ENCODE assay signal across 25 mouse cellular contexts in the genomic region with DNA sequence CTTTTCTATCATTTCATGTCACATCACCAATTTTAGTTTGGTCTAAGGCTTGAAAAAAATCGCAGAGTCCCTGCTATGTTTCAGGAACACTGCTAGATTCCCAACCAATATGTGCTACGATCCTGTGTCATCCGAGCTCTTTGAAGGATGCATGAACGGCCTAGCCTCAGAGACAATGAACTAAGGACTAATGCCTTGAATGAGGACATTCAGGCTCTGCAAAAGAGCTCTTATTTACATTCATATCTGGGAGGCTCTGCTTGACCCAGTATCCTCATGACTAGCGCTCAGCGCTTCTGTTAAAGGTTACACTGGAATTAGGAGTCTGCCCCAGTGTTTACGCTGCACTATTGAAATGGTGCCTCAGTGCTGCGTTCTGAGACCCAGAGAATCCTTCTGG.
"Had no signal": no experiment of that assay in that cellular context is flagged by ENCODE, and none has a peak within 500 bp of the region (broad histone marks: within the 10 kb centered on the region; RNA-seq: fewer than 3 reads in every experiment).

No protein-coding gene starts in this region.

- H3K9ac ChIP-seq: heart, embryonic 12.5 days; hindbrain, embryonic 12.5 days; hindbrain, embryonic 14.5 days; kidney, embryonic 15.5 days; limb, embryonic 12.5 days had no signal

- H3K36me3 ChIP-seq: heart, embryonic 10.5 days; heart, embryonic 12.5 days; hindbrain, embryonic 10.5 days; hindbrain, embryonic 12.5 days; kidney, embryonic 15.5 days; limb, embryonic 10.5 days; limb, embryonic 12.5 days had no signal

- H3K27me3 ChIP-seq: heart, embryonic 12.5 days; hindbrain, embryonic 12.5 days; kidney, embryonic 15.5 days; limb, embryonic 12.5 days had no signal

- H3K4me1 ChIP-seq: heart, embryonic 10.5 days; heart, embryonic 12.5 days had no signal

- H3K4me3 ChIP-seq: gastrocnemius, adult 2 months; heart, embryonic 10.5 days; heart, embryonic 12.5 days; hindbrain, embryonic 10.5 days; hindbrain, embryonic 12.5 days; kidney, embryonic 15.5 days; layer of hippocampus, adult 2 months; left cerebral cortex, adult 2 months; limb, embryonic 10.5 days; limb, embryonic 12.5 days had no signal

- DNase-seq: gastrocnemius, adult 2 months; gastrocnemius, postnatal 10 days; gastrocnemius, postnatal 25 days; heart, adult 18-20 months; heart, postnatal 10 days; heart, postnatal 4 days; kidney, adult 11 months; kidney, adult 2 months; kidney, adult 9 months; kidney, postnatal 14 days; kidney, postnatal 4 days; liver had no signal

- H3K27ac ChIP-seq: gastrocnemius, adult 2 months; heart, embryonic 10.5 days; hindbrain, embryonic 10.5 days; hindbrain, embryonic 12.5 days; hindbrain, embryonic 14.5 days; kidney, embryonic 15.5 days; kidney, postnatal 0 days; layer of hippocampus, adult 2 months; left cerebral cortex, adult 2 months; limb, embryonic 10.5 days; limb, embryonic 12.5 days had no signal

- ATAC-seq: hindbrain, embryonic 16.5 days; intestine, embryonic 16.5 days had no signal

- H3K4me2 ChIP-seq: heart, embryonic 12.5 days; hindbrain, embryonic 12.5 days; hindbrain, embryonic 14.5 days; kidney, embryonic 15.5 days; limb, embryonic 12.5 days had no signal

- H3K9me3 ChIP-seq: heart, embryonic 10.5 days; heart, embryonic 12.5 days; hindbrain, embryonic 10.5 days; hindbrain, embryonic 12.5 days; kidney, embryonic 15.5 days; limb, embryonic 10.5 days; limb, embryonic 12.5 days had no signal
